Mouse (Mus musculus): ENCODE results near the gene Hoxa11.

The Hoxa11 gene

DNA sequence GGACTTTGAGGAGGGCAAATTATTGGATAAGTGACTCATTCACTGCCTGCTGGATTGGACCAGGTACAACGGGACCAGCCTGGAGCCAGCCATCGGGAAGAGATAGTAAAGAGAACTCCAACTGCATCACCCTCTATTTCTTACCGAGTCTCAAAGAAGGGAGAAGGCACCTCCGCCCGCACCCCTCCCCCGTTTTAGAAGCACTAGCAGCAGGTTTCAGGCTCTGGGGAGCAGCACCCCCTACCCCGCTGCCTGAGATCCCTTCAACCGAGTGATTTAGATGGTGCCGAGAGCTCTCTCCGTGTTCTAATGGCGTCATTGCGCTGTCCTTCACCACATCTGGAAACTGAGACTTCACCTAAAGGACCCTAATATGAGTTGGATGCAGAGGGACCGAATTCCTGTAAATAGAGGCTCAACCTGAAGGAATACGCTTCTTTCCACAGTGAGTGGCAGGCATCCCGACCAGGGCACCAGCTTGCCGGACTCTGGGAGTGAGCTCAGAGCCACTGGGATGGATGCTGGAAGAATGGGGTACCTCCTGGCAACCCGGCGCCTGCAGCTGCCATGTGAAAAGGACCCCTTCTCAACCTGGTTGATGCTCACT is 19.8 kb upstream of the Hoxa11 start:
- no peak for DNase-seq (ENCODE audit: low read depth, low spot score)

- no peak for DNase-seq (ENCODE audit: low read depth, low spot score)
These were observed 18.6 kb upstream of the Hoxa11 start for GRCm38 (mm10) chr6:52264106-52264790.

GRCm38 (mm10) chr6:52263321-52263585 is 17.6 kb upstream of the Hoxa11 start:
- no peak for DNase-seq (ENCODE audit: low read depth, low spot score)

GRCm38 (mm10) chr6:52262463-52263320 is 17.1 kb upstream of the Hoxa11 start:
- DNase-seq (ENCODE audit: low read depth, low spot score), result no peak

- DNase-seq (ENCODE audit: low read depth, low spot score), result no peak
These were observed 16.3 kb upstream of the Hoxa11 start for GRCm38 (mm10) chr6:52261751-52262462.

DNA sequence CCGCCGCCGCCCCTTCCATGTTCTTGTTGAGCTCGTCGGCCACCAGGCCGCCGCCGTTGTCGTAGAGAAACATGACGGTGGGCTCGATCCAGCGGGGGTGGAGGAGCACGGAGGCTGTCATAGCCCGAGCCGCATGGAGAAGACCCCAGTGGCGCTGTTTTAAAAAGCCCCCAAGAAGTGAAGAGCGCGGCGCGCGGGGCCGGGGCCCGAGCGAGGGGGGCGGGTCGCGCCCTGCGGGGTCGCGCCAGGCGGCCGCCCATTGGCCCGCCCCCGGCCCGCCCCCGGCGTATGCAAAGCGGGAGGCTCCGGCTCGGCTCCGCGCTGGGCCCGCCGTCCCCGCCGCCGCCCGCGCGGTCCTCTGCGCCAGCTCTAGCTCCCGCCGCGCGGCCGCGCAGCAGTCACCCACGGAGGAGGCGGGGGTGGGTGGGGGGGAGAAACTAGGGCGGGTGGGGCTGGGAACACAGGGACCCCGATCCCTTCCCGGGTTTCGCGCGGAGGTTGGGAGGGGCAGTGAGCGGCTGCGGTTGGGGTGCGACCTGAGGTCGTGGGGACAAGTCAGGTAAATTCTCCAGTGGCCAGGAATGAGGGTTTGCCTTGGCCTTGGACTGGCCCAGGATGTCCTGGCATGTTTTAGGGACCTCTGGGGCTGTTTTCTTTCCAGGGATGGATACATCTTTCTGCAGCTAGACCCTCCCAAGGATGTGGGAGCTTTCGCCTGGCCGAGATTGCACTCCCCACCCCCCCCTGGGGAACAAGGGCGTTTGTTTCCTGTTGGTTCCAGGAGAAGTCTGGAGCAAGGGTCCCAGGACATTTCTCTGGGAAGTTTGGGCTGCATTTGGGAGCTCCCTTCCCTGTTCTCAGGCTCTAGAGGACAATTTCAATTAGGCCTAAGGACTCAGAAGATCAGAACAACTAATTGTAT is 15.3 kb upstream of the Hoxa11 start, which contains the start of gene Hoxa13:
TSS of gene Hoxa13 (minus strand) at position 227 of the 922 bp plus-strand sequence.
- DNase-seq (ENCODE audit: low read depth, low spot score), result no peak

- no peak for DNase-seq (ENCODE audit: low read depth, low spot score)
These were observed 14.2 kb upstream of the Hoxa11 start for GRCm38 (mm10) chr6:52259811-52260261.

DNA sequence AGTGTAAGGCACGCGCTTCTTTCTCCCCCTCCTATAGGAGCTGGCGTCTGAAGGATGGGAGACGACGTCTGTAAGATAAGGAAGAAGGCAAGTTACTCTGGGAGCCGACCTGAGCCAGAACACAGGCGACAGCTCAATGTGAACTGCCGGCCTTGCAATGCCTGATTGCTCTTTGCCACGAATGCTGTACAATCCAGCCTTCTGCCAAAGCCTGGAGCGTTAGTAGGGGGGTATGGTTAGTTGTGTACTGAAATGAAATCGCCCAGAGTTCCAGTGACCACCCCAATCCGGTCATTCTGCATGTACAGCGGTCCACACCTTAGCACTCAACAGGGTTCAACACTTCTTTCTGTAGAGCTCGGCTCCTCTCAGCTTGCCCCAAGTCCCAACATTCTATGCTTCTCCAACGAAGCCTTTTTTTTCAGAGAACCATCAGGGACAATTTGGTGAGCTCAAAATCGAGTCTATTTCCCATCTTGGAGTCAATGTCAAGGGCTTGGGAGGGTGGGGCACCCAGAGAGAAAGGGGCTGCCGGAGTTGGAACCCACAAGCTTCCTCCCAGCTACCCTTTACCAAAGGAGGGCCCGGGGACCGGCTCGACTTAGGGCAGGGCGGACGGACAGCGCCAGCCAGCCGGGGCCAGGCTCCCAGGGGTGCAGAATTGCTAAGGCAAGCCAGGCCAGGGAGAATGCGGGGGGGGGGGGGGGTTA is 13.6 kb upstream of the Hoxa11 start:
- no peak for DNase-seq (ENCODE audit: low read depth, low spot score)

- peak; percentile 83 for DNase-seq (ENCODE audit: low read depth, low spot score)
These were observed 11.3 kb upstream of the Hoxa11 start for GRCm38 (mm10) chr6:52256956-52257355.

DNA sequence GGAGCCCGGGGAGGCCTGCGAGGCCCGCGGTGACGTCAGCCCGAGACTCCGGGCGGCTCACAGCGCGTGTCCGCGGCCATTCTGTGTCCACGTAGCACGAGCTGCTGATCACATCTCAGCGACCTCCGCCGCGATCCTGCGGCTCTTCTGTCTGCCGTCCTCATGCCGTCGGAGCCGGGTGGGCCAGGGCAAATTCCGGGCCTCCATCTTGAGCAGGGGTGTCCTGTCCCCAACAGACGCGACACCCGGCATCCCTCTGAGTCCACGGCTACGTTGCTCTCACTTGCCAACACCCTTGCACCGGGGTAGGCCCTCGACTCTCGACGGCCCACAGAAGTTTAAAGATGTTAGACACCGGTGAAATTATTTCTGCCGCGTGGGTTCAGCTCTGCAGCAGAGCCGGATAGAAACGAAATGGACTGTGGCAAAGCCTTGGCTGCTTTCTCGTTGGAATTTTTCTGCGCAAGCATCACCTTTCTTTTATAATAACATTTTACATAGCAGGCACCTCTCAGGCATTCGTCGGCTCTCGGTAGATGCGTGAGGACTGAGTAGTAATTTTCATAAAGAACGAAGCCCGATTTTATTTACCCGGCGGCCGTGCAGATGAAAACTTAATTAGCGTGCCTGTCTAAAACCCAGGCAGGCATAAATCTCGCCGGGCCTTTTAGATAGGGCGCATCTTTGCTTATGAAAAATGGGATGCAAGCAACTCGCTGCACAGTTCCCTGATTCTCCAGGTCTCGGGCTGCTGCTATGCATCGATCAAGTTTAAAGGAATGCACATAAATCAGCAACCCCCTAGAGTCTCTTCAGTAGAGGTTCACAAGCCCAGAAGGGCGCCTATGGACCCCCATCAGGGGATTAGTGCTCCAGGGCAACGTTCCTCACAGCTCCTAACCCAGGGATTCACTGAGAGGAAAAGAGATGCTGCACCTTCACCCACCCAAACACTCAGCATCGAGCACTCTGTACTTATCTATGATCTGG is 8.2 kb upstream of the Hoxa11 start:
- DNase-seq (ENCODE audit: low read depth, low spot score), result no peak

GRCm38 (mm10) chr6:52252775-52253376 is 7.3 kb upstream of the Hoxa11 start:
- no peak for DNase-seq (ENCODE audit: low read depth, low spot score)

DNA sequence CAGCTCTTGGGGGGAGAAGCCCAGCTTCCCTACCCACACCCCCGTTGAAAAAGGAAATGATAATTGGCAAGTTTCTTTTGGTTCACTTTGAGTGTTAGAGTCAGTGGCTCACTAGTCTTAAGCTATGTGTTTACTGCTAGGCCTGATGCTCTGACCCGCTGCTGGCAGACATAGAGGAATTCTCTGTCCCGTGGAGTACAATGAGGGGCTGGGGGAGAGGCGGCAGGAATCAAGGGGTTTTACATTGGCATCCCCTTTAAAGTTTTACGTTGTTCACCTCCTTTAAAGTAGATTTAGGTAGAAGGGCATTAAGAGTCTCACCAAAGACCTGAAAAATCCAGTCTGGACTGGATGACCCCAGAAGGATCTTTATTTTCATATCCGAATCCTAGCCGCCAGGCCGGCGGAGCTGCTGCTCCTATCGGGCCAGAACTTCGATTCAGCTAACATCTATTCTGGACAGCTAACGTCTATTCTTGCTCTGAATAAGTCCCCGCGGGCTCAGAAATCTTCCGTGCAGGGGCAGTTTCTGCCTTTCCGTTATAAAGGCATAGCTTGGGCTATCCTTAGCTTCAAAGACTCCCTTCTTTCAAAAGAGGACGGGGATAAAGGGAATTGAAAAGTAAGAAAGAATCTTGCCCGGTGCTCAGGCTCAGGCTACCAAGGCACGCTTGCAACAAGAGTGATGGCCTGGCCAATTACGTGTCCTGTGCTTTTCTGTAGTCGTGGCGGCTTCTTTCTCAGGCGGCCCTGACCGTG is 6.6 kb upstream of the Hoxa11 start:
- no peak for DNase-seq (ENCODE audit: low read depth, low spot score)

DNA sequence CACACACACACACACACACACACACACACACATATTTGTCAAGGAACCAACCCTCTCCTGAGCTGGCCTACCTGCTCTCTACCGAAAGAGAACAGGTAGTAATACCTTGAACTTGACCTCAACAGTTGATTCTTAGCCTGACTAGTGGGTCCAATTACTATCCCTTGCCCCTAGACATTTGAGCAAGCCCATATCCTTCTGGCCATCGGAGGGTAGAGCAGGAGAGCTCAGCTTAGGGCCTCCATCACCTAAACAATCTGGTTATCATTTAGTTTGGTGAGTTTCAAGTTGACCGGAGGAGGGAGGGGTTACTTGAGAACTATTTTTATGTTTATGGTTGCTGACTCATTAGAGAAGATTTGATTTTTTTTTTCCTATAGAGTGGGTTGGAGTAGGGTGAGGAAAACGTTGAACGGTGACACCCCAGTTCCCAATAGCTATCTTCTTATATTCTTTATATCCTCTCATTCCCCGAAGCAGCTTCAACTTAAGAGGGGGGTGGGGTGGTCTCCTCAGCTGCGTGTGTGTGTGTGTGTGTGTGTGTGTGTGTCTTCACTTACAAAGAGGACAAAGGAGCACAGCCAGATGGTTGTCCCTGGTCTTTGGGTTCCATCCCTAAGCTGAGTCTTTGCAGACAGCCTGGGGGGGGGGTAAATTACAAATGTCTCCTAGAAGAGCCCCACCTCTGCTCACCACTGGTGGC is 5.7 kb upstream of the Hoxa11 start:
- DNase-seq (ENCODE audit: low read depth, low spot score), result no peak

DNA sequence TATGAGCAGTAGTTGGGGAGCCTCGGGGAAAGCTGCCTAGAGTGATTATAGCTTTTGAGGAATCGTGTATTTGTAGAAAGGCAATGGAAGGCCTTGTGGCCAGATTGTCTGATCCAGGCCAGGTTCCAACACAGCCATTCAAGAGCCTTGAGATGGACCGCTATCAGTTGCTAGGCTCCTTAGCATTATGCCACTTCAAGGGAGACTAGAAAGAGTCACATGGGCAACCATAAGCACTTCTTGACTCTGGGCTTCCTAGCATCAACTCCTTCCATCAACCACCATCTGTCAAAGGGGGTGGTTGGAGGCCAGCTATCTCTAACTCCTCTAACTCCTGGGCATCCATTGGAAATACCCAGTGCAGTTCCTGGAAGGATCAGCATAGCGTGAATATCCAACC is 4.2 kb upstream of the Hoxa11 start:
- no peak for DNase-seq (ENCODE audit: low read depth, low spot score)

GRCm38 (mm10) chr6:52249415-52249738 is 3.8 kb upstream of the Hoxa11 start:
- DNase-seq (ENCODE audit: low read depth, low spot score), result no peak

DNA sequence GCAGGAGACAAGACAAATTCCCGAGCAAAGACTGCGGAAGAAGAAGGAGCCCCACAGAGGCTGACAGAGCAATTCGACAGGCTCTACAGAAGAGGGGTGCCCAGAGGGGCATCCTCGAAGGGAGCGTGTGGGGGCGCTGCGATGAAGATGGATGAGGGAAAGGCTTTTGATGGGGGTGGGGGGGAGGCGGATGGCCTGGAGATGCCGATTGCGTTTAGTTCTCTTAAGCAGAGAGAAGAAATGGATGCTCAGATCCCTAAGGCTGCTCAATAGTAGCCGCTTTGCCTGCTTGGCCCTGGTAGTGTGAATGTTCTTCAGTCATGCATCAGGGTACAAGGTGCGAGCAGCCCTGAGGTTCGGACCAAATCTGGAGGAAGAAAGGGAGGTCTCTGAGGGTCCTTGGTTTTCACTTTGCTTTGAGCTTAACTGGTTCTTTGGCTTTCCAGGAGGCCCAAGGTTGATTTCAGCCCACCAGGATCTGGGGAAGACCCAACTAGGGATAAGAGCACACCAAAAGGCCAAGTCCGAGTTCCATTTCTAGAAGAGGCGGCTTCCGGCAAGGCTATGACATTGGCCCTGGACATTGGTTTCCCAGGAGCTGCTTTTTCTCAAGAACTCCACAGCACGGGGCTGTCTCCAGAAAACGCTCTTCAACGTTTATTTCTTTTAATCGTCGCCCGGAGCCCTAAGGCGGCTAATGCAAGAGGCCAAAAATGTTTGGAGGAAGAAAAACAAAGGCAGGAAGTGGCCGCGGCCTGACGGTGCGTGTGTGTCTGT is 3.2 kb upstream of the Hoxa11 start:
- DNase-seq (ENCODE audit: low read depth, low spot score), result no peak
